Mouse (Mus musculus) lung, embryonic 16.5 days (tissue): ENCODE measurements around the gene Zfhx3. TPM values are rescaled to one million over a fixed set of nuclear protein-coding genes. Genes with fewer than 3 reads are reported as not detected.

Source experiments
- ATAC-seq: fragments of 200-750 bp; cut with Nextera tagmentation; 2 replicates; pipeline ENCODE4 v1.8.0; 2017; ENCODE audit warnings: low read depth, mild to moderate bottlenecking, moderate library complexity
- H3K27ac ChIP-seq: fragments of 300-500 bp; sonication (generic); 2 replicates; pipeline ENCODE4 v1.5.1; 2014; ENCODE audit warnings: mild to moderate bottlenecking, control low read depth, low read length
- H3K27me3 ChIP-seq: fragments of 300-500 bp; sonication (generic); 2 replicates; pipeline ENCODE4 v1.6.1; 2014; ENCODE audit warnings: low read depth, low read length, mixed read lengths; ENCODE audit not compliant: control insufficient read depth, insufficient read depth
- H3K36me3 ChIP-seq: fragments of 300-500 bp; sonication (generic); 2 replicates; pipeline ENCODE4 v1.6.1; 2014; ENCODE audit warnings: low read length; ENCODE audit not compliant: control insufficient read depth, insufficient read depth
- H3K4me1 ChIP-seq: fragments of 300-500 bp; sonication (generic); replicated peaks from 2 replicates; pipeline ENCODE4 v1.6.1; 2014; ENCODE audit warnings: low read length, mixed read lengths; ENCODE audit not compliant: control insufficient read depth, insufficient read depth
- H3K4me2 ChIP-seq: fragments of 300-500 bp; sonication (generic); 2 replicates; pipeline ENCODE4 v1.6.1; 2014; ENCODE audit warnings: low read depth, low read length, control low read depth
- H3K4me3 ChIP-seq: fragments of 300-500 bp; sonication (generic); 2 replicates; pipeline ENCODE4 v1.5.1; 2014; ENCODE audit warnings: mild to moderate bottlenecking, low read length, control low read depth
- H3K9ac ChIP-seq: fragments of 300-500 bp; sonication (generic); 2 replicates; pipeline ENCODE4 v1.6.1; 2014; ENCODE audit warnings: low read length, control low read depth
- H3K9me3 ChIP-seq: fragments of 300-500 bp; sonication (generic); 2 replicates; pipeline ENCODE4 v1.6.1; 2016; ENCODE audit warnings: low read length; ENCODE audit not compliant: control insufficient read depth
- WGBS: fragments of 180-500 bp; shearing (Covaris S2); extraction: QIAGEN DNeasy Blood & Tissue Kit; methylation state at CpG from one replicate; pipeline ENCODE4 v1.1.7; 2014; 5-methylcytosine and 5-hydroxymethylcytosine counted together
- polyA plus RNA-seq: library from polyadenylated mRNA; unstranded; fragments of >200 nt; fragmentation: Nextera tagmentation; extraction: Ambion mirVana; gene quantifications from 2 replicates; pipeline ENCODE4 v1.2.1, GENCODE M21; 2015

Zfhx3 gene
- polyA plus RNA-seq, 1 experiment from 2014 or later, result 12.7 TPM

- no peak for ATAC-seq
- Histone ChIP-seq H3K27ac (no peak overlapping the region), H3K9me3 (no peaks in the 10 kb centered on the region; the same call in 1 of the 2 replicates), H3K9ac (no peak overlapping the region), H3K4me1 (peaks cover 26% of the 10 kb centered on the region), H3K27me3 (no peaks in the 10 kb centered on the region), H3K4me2 (no peak overlapping the region), H3K36me3 (peaks cover 4% of the 10 kb centered on the region; the same call in 1 of the 2 replicates), H3K4me3 (no peak overlapping the region)
- 29% methylated on average over 5 of the region's 5 CpGs for WGBS
Measured at GRCm38 (mm10) chr8:108869935-108870334, 927.5 kb downstream of the Zfhx3 start.

- WGBS, result 92% methylated on average over 3 of the region's 3 CpGs
- Histone ChIP-seq H3K9ac (no peak overlapping the region), H3K4me1 (peaks cover 26% of the 10 kb centered on the region), H3K9me3 (no peaks in the 10 kb centered on the region; the same call in 1 of the 2 replicates), H3K4me2 (no peak overlapping the region), H3K36me3 (peaks cover 4% of the 10 kb centered on the region; the same call in 1 of the 2 replicates), H3K4me3 (no peak overlapping the region), H3K27me3 (no peaks in the 10 kb centered on the region), H3K27ac (no peak overlapping the region)
- ATAC-seq, result no peak
Measured at GRCm38 (mm10) chr8:108870371-108870770, 927.9 kb downstream of the Zfhx3 start.

GRCm38 (mm10) chr8:108875722-108876121 lies 933.3 kb downstream of the Zfhx3 start:
- no peak overlapping the region for H3K4me3 ChIP-seq
- H3K27me3 ChIP-seq, result no peaks in the 10 kb centered on the region
- peaks cover 4% of the 10 kb centered on the region; the same call in 1 of the 2 replicates for H3K36me3 ChIP-seq
- no peaks in the 10 kb centered on the region; the same call in 1 of the 2 replicates for H3K9me3 ChIP-seq
- no peak overlapping the region for H3K9ac ChIP-seq
- H3K27ac ChIP-seq, result no peak overlapping the region
- 61% methylated on average over 5 of the region's 5 CpGs for WGBS
- H3K4me2 ChIP-seq, result no peak overlapping the region
- no peak for ATAC-seq
- H3K4me1 ChIP-seq, result peaks cover 7% of the 10 kb centered on the region

GRCm38 (mm10) chr8:108880101-108880500 lies 937.7 kb downstream of the Zfhx3 start:
- Histone ChIP-seq H3K36me3 (no peaks in the 10 kb centered on the region), H3K4me1 (peaks cover 11% of the 10 kb centered on the region), H3K27ac (no peak overlapping the region), H3K27me3 (no peaks in the 10 kb centered on the region), H3K9me3 (no peaks in the 10 kb centered on the region), H3K4me2 (no peak overlapping the region), H3K4me3 (no peak overlapping the region), H3K9ac (no peak overlapping the region)
- ATAC-seq, result no peak
- WGBS, result 75% methylated on average over 6 of the region's 6 CpGs

GRCm38 (mm10) chr8:108881336-108881735 lies 938.9 kb downstream of the Zfhx3 start:
- no peak overlapping the region for H3K27ac ChIP-seq
- H3K4me1 ChIP-seq, result peaks cover 14% of the 10 kb centered on the region
- no peaks in the 10 kb centered on the region for H3K9me3 ChIP-seq
- H3K4me3 ChIP-seq, result no peak overlapping the region
- H3K9ac ChIP-seq, result no peak overlapping the region
- no peak for ATAC-seq
- no peaks in the 10 kb centered on the region for H3K36me3 ChIP-seq
- 91% methylated on average over 7 of the region's 7 CpGs for WGBS
- no peak overlapping the region for H3K4me2 ChIP-seq
- H3K27me3 ChIP-seq, result no peaks in the 10 kb centered on the region

GRCm38 (mm10) chr8:108882073-108882472 lies 939.6 kb downstream of the Zfhx3 start:
- ATAC-seq, result no peak
- Histone ChIP-seq H3K9me3 (no peaks in the 10 kb centered on the region), H3K27me3 (no peaks in the 10 kb centered on the region), H3K36me3 (no peaks in the 10 kb centered on the region), H3K9ac (no peak overlapping the region), H3K4me1 (peaks cover 19% of the 10 kb centered on the region), H3K4me2 (no peak overlapping the region), H3K27ac (no peak overlapping the region), H3K4me3 (no peak overlapping the region)
- 84% methylated on average over 8 of the region's 9 CpGs for WGBS

GRCm38 (mm10) chr8:108883381-108883780 lies 940.9 kb downstream of the Zfhx3 start:
- WGBS, result 71% methylated on average over 6 of the region's 6 CpGs
- Histone ChIP-seq H3K4me1 (peaks cover 23% of the 10 kb centered on the region), H3K36me3 (no peaks in the 10 kb centered on the region), H3K4me2 (no peak overlapping the region), H3K27ac (no peak overlapping the region), H3K9ac (no peak overlapping the region), H3K27me3 (no peaks in the 10 kb centered on the region), H3K4me3 (no peak overlapping the region), H3K9me3 (no peaks in the 10 kb centered on the region)
- ATAC-seq, result no peak

GRCm38 (mm10) chr8:108884947-108885346 lies 942.5 kb downstream of the Zfhx3 start:
- Histone ChIP-seq H3K4me3 (no peak overlapping the region), H3K27ac (peak overlapping the region; percentile 53)
- ATAC-seq, result no peak

GRCm38 (mm10) chr8:108885450-108885849 lies 943.0 kb downstream of the Zfhx3 start:
- peak overlapping the region; percentile 53 for H3K27ac ChIP-seq
- H3K9me3 ChIP-seq, result no peaks in the 10 kb centered on the region
- no peak overlapping the region for H3K9ac ChIP-seq
- H3K27me3 ChIP-seq, result no peaks in the 10 kb centered on the region
- H3K4me1 ChIP-seq, result peaks cover 26% of the 10 kb centered on the region
- WGBS, result 60% methylated on average over 14 of the region's 14 CpGs
- no peaks in the 10 kb centered on the region for H3K36me3 ChIP-seq
- H3K4me3 ChIP-seq, result no peak overlapping the region
- peak; percentile 41; the same call in 1 of the 2 replicates for ATAC-seq
- no peak overlapping the region for H3K4me2 ChIP-seq

More at GRCm38 (mm10) chr8:108884947-108885346, 942.5 kb downstream of the Zfhx3 start:
- Histone ChIP-seq H3K4me1 (peaks cover 30% of the 10 kb centered on the region), H3K4me2 (no peak overlapping the region), H3K9ac (no peak overlapping the region), H3K9me3 (no peaks in the 10 kb centered on the region), H3K27me3 (no peaks in the 10 kb centered on the region), H3K36me3 (no peaks in the 10 kb centered on the region)
- WGBS, result 64% methylated on average over 4 of the region's 4 CpGs

- Histone ChIP-seq H3K36me3 (no peaks in the 10 kb centered on the region), H3K9ac (no peak overlapping the region), H3K4me2 (no peak overlapping the region), H3K27me3 (no peaks in the 10 kb centered on the region), H3K4me1 (peaks cover 24% of the 10 kb centered on the region), H3K27ac (peak overlapping the region; percentile 53), H3K9me3 (no peaks in the 10 kb centered on the region), H3K4me3 (no peak overlapping the region)
- 46% methylated on average over 12 of the region's 12 CpGs for WGBS
- ATAC-seq, result peak; percentile 3; the same call in 1 of the 2 replicates
Measured at GRCm38 (mm10) chr8:108885861-108886260, 943.4 kb downstream of the Zfhx3 start.
